Mouse (Mus musculus) lung, postnatal 0 days (tissue): ENCODE results near the gene Med16.

ENCODE experiments used
- CTCF ChIP-seq: IDR thresholded peaks from 2 replicates; pipeline ENCODE4 v1.5.1; 2016; ENCODE audit warnings: antibody characterized with exemption, mild to moderate bottlenecking
- EP300 ChIP-seq: IDR thresholded peaks from 2 replicates; pipeline ENCODE4 v1.6.1; 2016; ENCODE audit warnings: antibody characterized with exemption, mild to moderate bottlenecking, control low read depth

GRCm38 (mm10) chr10:79886054-79886453, 22.7 kb downstream of the Med16 start, which contains the start of gene Elane:
- TF ChIP-seq CTCF (no peak), EP300 (no peak)
